Mouse (Mus musculus) yolk sac, embryonic 10.5 days (tissue): ENCODE measurements around the gene Gm17654.
"Not testable (repeated sequence)": the region's sequence is repeated elsewhere in the genome, so short reads cannot be mapped to it uniquely, and the experiment has no call there.

Source experiments
- DNase-seq: peaks from one replicate; pipeline ENCODE4 v3.0.0-alpha.2; 2017; ENCODE audit warnings: low spot score

The Gm17654 gene

DNA sequence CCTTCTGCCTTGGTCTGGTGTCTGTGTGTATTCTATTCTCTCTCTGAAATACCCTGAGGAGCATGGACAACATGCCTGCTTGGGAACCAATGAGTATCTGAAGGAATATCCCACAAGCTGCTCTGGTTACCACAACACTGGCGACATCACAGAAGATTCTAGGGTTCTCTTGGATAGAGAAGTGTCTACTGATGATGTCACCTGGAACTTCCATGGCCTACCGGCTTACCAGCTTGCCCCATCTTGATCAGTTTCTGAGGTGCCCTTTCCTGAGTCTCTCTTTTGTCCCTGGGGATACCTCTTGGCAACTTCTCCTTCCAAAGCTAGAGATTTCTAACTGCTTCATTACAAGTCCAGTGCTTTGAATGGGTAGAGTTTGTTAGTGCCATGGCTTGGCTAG lies at the start of gene Gm17654:
TSS of gene Gm17654 (minus strand) at position 101 of the 400 bp plus-strand sequence.
- DNase-seq = not testable (repeated sequence)

DNA sequence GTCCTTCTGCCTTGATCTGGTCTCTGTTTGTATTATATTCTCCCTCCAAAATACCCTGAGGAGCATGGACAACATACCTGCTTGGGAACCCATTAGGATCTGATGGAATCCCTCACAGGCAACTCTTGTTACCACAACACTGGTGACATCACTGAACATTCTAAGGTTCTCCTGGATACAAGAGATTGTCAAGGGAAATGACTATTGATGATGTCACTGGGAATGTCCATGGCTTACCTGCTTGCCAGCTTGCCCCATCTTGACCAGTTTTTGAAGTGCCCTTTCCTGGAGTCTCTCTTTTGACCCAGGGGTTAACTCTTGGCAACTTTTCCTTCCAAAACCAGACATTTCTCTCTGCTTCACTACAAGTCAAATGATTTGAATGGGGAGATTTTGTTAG lies 29.0 kb upstream of the Gm17654 start, which contains the start of gene Gm10375:
TSS of gene Gm10375 (minus strand) at position 101 of the 400 bp plus-strand sequence.
- not testable (repeated sequence) for DNase-seq

DNA sequence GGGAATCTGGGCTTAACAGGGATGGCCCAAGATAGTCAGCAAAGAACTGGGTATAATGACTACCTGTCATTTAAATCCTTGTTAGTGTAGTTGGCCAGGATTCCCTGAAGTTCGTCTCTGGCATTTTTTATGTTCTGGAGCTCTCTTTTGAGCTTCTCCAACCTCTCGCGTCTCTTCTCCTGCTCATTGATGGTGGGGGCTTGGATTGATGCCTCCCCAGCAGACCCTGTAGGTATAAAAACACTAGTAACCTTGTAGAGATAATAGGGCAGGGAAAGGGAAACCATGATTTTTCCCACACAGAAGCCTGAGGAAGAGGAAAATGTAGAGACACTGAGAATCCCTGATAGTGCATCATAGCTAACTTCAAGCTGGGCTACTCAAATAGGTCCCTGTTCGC lies 977 bp downstream of the Gm17654 start:
- DNase-seq = not testable (repeated sequence)

DNA sequence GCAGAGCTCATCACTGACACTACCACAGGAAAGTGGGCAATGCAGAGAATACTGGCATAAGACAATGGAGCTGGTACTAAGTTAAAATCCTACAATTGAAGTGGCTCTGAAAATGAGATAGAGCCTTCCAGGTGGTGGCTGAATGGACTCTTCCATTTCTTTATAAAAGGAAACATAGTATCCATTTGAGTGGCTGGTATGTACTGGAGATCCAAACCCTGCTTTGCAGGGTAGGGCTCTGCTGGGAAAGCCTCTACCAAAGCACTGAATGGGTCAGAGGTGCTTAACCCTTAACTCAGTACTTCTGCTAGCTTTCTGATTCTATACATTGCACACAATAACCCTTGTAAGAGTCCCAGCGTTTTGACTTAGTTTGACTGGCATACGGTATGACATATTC lies 26.7 kb downstream of the Gm17654 start:
- not testable (repeated sequence) for DNase-seq

DNA sequence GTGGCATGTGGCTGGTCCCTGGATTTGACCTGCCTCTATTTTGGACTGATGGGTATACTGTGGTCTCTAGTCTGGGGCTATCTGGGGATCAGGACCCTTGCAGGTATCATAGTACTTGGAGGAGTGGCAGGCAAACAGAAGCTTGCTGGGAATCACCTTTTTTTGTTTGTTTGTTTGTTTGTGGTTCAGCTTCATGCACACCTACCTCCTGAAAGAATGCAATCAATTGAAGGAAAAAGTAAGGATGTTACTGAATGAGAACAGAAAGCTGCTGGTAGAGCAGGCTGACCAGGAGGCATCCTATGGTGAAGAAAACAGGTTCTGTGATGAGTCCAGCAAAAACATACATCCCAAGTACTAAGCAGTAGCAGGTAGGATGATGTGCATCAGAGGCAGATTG lies 32.7 kb downstream of the Gm17654 start:
- DNase-seq = not testable (repeated sequence)

DNA sequence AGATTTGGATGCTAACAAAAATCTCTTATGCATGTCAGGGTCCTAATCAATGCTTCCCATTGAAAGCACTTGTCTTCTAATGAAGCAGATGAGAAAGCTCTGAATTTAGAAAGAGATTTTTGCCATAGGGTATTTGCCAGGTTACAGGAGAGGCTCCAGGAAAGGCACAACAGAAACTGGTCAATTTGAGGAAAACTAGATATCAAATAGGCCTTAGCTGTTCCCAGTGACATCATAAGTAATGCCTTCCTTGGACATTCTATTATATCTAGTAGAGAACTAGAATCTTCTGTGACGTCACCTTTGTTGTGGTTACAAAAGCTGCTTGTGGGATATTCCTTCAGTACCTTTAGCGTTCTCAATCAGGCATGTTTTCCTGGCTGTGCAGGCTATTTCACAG lies 35.7 kb downstream of the Gm17654 start, which contains the start of gene Gm5799:
TSS of gene Gm5799 (plus strand) at position 301 of the 400 bp plus-strand sequence.
- not testable (repeated sequence) for DNase-seq

DNA sequence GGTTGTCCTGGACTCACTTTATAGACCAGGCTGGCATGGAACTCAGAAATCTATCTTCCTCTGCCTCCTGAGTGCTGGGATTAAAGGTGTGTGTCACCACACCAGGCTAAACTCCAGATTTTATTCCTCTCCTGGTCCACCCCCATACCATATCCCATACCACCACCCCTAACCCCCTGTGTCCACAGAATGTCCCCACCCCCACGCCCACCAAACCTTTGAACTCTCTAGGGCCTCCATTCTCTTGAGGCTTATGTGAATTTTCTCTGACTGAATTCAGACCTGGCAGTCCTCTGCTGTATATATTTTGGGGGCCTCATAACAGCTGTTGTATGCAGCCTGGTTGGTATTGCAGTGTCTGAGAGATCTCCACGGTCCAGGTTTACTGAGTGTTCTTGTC lies 40.8 kb downstream of the Gm17654 start:
- not testable (repeated sequence) for DNase-seq

DNA sequence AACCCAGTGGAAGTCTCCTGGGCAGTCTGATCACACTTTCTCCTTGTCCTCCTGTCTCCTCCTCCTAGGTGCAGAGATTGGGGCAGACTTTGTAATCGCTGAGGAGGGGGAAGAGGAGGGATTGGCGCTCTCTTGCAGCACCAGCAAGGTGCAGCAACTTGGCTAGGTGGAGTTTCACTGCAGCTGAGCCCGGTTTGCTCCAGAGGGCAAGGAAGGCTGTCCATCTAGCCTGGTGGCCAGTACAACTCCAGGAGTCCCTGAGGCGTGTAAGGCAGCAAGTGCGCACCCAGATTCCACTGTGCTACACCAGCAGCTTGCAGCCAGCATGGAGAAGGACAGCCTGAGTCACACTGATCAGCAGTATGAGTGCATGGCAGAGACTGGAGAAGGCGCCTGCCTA lies 46.6 kb downstream of the Gm17654 start:
- not testable (repeated sequence) for DNase-seq

DNA sequence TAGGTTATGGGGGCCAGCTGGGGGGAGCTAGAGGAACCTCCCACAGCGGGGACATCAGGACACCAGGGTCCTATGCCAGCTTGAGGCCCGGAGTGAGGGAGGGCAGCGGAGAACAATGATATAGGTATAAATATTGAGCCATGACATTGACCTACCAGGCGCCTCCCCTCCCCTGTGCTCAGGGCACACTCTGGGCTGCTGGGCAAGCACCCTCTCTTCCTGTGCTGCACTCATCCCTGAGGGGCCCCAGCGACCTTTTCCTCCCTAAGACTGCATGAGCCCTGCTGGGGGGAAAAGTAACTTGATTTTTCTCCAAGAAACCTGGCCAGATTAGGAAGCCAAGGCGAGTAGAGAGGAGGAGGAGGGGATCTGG lies 46.9 kb downstream of the Gm17654 start:
- not testable (repeated sequence) for DNase-seq

DNA sequence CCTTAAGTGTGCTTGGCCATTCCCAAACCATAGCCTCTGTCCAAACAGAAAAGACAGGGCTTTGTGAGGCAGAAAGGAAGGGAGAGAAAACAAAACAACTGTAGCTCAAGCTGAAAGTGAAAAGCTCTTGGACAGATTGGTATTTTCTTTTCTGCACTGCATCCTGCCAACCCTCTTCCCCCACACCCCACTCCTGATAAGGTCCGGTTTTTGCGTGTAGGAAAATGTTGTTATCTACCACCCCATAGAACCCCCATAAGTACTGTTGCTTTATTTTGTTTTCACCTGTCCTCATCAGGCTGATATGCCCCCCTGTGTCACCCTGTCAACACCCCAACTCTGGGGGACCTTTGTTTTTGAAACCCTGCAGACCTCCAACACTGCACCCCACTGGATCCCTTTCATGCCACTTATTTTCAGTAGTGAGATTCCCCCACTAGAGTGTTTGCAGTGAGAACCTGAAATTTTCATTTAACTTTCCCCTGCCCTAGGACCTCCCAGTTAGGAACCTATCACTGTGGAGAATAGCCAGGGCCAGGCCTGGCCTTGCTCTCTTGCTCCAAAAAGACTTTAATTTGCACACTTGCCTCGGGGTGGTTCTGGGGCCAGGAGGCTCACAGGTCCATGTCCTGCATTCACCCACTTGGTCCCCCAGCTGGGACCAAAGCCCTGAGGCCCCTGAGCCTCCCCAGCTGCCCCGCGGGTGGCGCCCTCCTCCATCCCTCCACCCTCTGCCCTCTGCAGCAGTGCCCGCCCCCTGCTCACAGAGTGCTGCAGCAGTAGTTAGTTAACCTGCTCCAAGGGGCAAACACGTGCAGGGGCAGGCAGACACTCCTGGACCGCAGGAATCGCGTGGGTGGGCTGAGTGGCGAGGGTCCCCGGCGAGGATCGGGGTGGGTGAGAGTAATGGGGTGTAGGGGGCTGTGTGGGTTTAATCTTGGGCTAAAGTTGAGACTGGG lies 47.6 kb downstream of the Gm17654 start:
- peak; percentile 3 for DNase-seq
